Mouse (Mus musculus) forebrain, embryonic 15.5 days (tissue): ENCODE results near the gene 4930519G04Rik. TPM values are rescaled to one million over a fixed set of nuclear protein-coding genes. Genes with fewer than 3 reads are reported as not detected.

Source experiments
- ATAC-seq: fragments of 200-750 bp; cut with Nextera tagmentation; replicated peaks from 2 replicates; pipeline ENCODE4 v1.8.0; 2017; ENCODE audit warnings: mild to moderate bottlenecking, moderate TSS enrichment, moderate library complexity
- H3K27ac ChIP-seq: fragments of 300-500 bp; sonication (generic); replicated peaks from 2 replicates; pipeline ENCODE4 v1.5.1; 2015; ENCODE audit warnings: mild to moderate bottlenecking, inconsistent platforms
- H3K27me3 ChIP-seq: fragments of 300-500 bp; sonication (generic); 2 replicates; pipeline ENCODE4 v1.6.1; 2015; ENCODE audit warnings: inconsistent platforms
- H3K36me3 ChIP-seq: fragments of 300-500 bp; sonication (generic); 2 replicates; pipeline ENCODE4 v1.6.1; 2015; ENCODE audit warnings: mild to moderate bottlenecking, inconsistent platforms
- H3K4me1 ChIP-seq: fragments of 300-500 bp; sonication (generic); 2 replicates; pipeline ENCODE4 v1.6.1; 2015; ENCODE audit warnings: inconsistent platforms
- H3K4me2 ChIP-seq: fragments of 300-500 bp; sonication (generic); replicated peaks from 2 replicates; pipeline ENCODE4 v1.6.1; 2015; ENCODE audit warnings: mild to moderate bottlenecking, inconsistent platforms
- H3K4me3 ChIP-seq: fragments of 300-500 bp; sonication (generic); 2 replicates; pipeline ENCODE4 v1.5.1; 2015; ENCODE audit warnings: mild to moderate bottlenecking, inconsistent platforms
- H3K9ac ChIP-seq: fragments of 300-500 bp; sonication (generic); replicated peaks from 2 replicates; pipeline ENCODE4 v1.6.1; 2015; ENCODE audit warnings: mild to moderate bottlenecking, inconsistent platforms
- H3K9me3 ChIP-seq: fragments of 300-500 bp; sonication (generic); 2 replicates; pipeline ENCODE4 v1.6.1; 2016; ENCODE audit warnings: inconsistent platforms
- WGBS: fragments of 180-500 bp; shearing (Covaris S2); methylation state at CpG from one replicate; pipeline ENCODE4 v1.1.7; 2015; ENCODE audit warnings: mixed read lengths; 5-methylcytosine and 5-hydroxymethylcytosine counted together
- microRNA-seq: library from miRNA; unstranded; fragments of <30 nt; microRNA quantifications from one replicate; pipeline ENCODE4, GENCODE M21; 2016
- polyA plus RNA-seq: library from polyadenylated mRNA; unstranded; fragments of >200 nt; fragmentation: Nextera tagmentation; extraction: Ambion mirVana; gene quantifications from 2 replicates; pipeline ENCODE4 v1.2.1, GENCODE M21; 2015

4930519G04Rik gene
- polyA plus RNA-seq, 1 experiment from 2014 or later = not detected

DNA sequence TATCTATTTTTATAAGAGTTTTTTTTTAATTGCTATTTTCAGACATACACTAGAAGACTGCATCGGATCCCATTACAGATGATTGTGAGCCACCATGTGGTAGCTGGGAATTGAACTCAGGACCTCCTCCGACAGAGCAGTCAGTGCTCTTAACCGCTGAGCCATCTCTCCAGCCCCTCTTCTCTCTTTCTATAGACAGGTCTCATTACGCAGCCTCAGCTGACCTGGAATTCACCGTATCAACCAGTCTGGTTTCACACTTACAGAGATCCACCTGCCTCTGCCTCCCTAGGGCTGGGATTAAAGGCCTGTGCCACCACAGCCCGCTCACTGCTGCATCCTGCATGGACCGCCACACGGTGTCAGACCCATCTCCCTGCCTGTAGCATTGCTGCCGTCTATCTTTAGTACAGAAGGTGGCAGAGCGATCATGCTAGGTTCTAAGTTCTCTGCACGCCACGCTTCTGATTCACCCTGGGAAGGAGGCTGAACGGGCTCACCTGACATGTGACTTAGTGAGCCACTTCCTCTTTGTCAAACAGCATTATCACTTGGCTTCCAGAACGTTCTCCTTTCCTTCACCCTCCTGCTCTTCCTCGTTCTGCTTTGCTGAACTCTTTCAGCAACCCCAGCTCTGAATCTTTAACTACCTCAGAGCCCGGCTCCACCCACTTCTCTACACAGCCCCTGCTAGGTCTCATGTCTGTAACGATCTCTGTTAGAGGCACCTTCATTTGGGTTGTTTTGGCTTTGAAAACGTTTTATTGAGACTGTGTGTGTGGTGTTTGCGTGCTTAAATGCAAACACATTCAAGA, 68.3 kb downstream of the 4930519G04Rik start:
- Histone ChIP-seq H3K4me2 (no peak overlapping the region), H3K9ac (no peak overlapping the region), H3K4me3 (no peak overlapping the region), H3K4me1 (peaks cover 6% of the 10 kb centered on the region), H3K27me3 (no peaks in the 10 kb centered on the region), H3K27ac (no peak overlapping the region), H3K9me3 (no peaks in the 10 kb centered on the region), H3K36me3 (no peaks in the 10 kb centered on the region)
- WGBS = 74% methylated on average over 19 of the region's 19 CpGs
- no peak for ATAC-seq

GRCm38 (mm10) chr5:114922366-114922731, 68.9 kb downstream of the 4930519G04Rik start:
- no peaks in the 10 kb centered on the region for H3K27me3 ChIP-seq
- no peaks in the 10 kb centered on the region for H3K9me3 ChIP-seq
- H3K4me2 ChIP-seq = no peak overlapping the region
- no peak for ATAC-seq
- H3K27ac ChIP-seq = no peak overlapping the region
- no peaks in the 10 kb centered on the region for H3K36me3 ChIP-seq
- H3K4me1 ChIP-seq = peaks cover 6% of the 10 kb centered on the region
- H3K9ac ChIP-seq = no peak overlapping the region
- no peak overlapping the region for H3K4me3 ChIP-seq
- WGBS = 63% methylated on average over 10 of the region's 10 CpGs

GRCm38 (mm10) chr5:114922998-114923473, 69.6 kb downstream of the 4930519G04Rik start, which contains the start of gene Oasl1:
Gene Oasl1, plus strand, starts transcription at chr5:114923240.
- H3K36me3 ChIP-seq = no peaks in the 10 kb centered on the region
- no peak within 1 kb of the TSS for H3K9ac ChIP-seq
- no peak for ATAC-seq
- no peak within 1 kb of the TSS for H3K27ac ChIP-seq
- peaks cover 6% of the 10 kb centered on the region for H3K4me1 ChIP-seq
- no peaks in the 10 kb centered on the region for H3K27me3 ChIP-seq
- WGBS = 37% methylated on average over 15 of the region's 15 CpGs
- no peaks in the 10 kb centered on the region for H3K9me3 ChIP-seq
- H3K4me3 ChIP-seq = no peak within 1 kb of the TSS
- H3K4me2 ChIP-seq = peak within 1 kb of the TSS; percentile 22; the same call in 1 of the 2 replicates

GRCm38 (mm10) chr5:114926153-114926684, 72.8 kb downstream of the 4930519G04Rik start:
- Histone ChIP-seq H3K9ac (no peak overlapping the region), H3K4me2 (no peak overlapping the region), H3K4me3 (no peak overlapping the region), H3K9me3 (no peaks in the 10 kb centered on the region), H3K4me1 (peaks cover 6% of the 10 kb centered on the region), H3K27ac (no peak overlapping the region), H3K27me3 (no peaks in the 10 kb centered on the region), H3K36me3 (no peaks in the 10 kb centered on the region)
- WGBS = 77% methylated on average over 1 of the region's 1 CpGs
- ATAC-seq = no peak

- Histone ChIP-seq H3K4me3 (no peak overlapping the region), H3K9me3 (no peaks in the 10 kb centered on the region), H3K4me1 (peaks cover 6% of the 10 kb centered on the region), H3K36me3 (no peaks in the 10 kb centered on the region), H3K9ac (no peak overlapping the region), H3K27ac (no peak overlapping the region), H3K27me3 (no peaks in the 10 kb centered on the region), H3K4me2 (no peak overlapping the region)
- ATAC-seq = no peak
- WGBS = 87% methylated on average over 9 of the region's 9 CpGs
Measured at GRCm38 (mm10) chr5:114926753-114927152, 73.3 kb downstream of the 4930519G04Rik start.

GRCm38 (mm10) chr5:114931626-114932025, 78.2 kb downstream of the 4930519G04Rik start:
- no peaks in the 10 kb centered on the region for H3K36me3 ChIP-seq
- H3K27ac ChIP-seq = no peak overlapping the region
- WGBS = 63% methylated on average over 5 of the region's 5 CpGs
- H3K9me3 ChIP-seq = no peaks in the 10 kb centered on the region
- ATAC-seq = no peak
- H3K4me2 ChIP-seq = no peak overlapping the region
- no peak overlapping the region for H3K4me3 ChIP-seq
- no peaks in the 10 kb centered on the region for H3K4me1 ChIP-seq
- no peak overlapping the region for H3K9ac ChIP-seq
- no peaks in the 10 kb centered on the region for H3K27me3 ChIP-seq

GRCm38 (mm10) chr5:114933206-114933605, 79.7 kb downstream of the 4930519G04Rik start:
- Histone ChIP-seq H3K9ac (no peak overlapping the region), H3K27ac (no peak overlapping the region), H3K36me3 (no peaks in the 10 kb centered on the region), H3K4me3 (no peak overlapping the region), H3K4me2 (no peak overlapping the region), H3K9me3 (no peaks in the 10 kb centered on the region), H3K4me1 (no peaks in the 10 kb centered on the region), H3K27me3 (no peaks in the 10 kb centered on the region)
- 77% methylated on average over 8 of the region's 8 CpGs for WGBS
- no peak for ATAC-seq

Small RNA genes within 50 kb of the gene (microRNA-seq; reads per million reads assigned to microRNA genes)
- gene Mir6240 = 11.4 reads per million, percentile 27 among the genes with 10 or more reads in this experiment

Other genes starting within 250 kb of the 4930519G04Rik start
- gene Trpv4, start 195.2 kb upstream of the 4930519G04Rik start, polyA plus RNA-seq = 0.56 and 0.88 TPM in 2 replicates
- 36.9 and 39.6 TPM in 2 replicates for gene Gltp, start 162.7 kb upstream of the 4930519G04Rik start, polyA plus RNA-seq
- 14.8 and 16.7 TPM in 2 replicates for gene Tchp, start 145.9 kb upstream of the 4930519G04Rik start, polyA plus RNA-seq
- gene Ankrd13a, start 79.0 kb upstream of the 4930519G04Rik start, polyA plus RNA-seq = 31.4 and 32.8 TPM in 2 replicates
- gene Git2, start 78.1 kb upstream of the 4930519G04Rik start, polyA plus RNA-seq = 46.6 and 52.5 TPM in 2 replicates
- 215 and 218 TPM in 2 replicates for gene 1500011B03Rik, start 30.2 kb upstream of the 4930519G04Rik start, polyA plus RNA-seq
- 1.6 and 2.1 TPM in 2 replicates for gene Gm9936, start 5.0 kb downstream of the 4930519G04Rik start, polyA plus RNA-seq
- 2.4 and 2.9 TPM in 2 replicates for gene Oasl2, start 43.3 kb downstream of the 4930519G04Rik start, polyA plus RNA-seq
- gene Oasl1, start 69.6 kb downstream of the 4930519G04Rik start, polyA plus RNA-seq = 0.17 and 0.23 TPM in 2 replicates
- 98.1 and 103 TPM in 2 replicates for gene 2210016L21Rik, start 88.5 kb downstream of the 4930519G04Rik start, polyA plus RNA-seq
- not detected in 2 replicates for gene Hnf1a, start 117.4 kb downstream of the 4930519G04Rik start, polyA plus RNA-seq
- 19.2 and 31.7 TPM in 2 replicates for gene Sppl3, start 157.5 kb downstream of the 4930519G04Rik start, polyA plus RNA-seq
- gene Gm10401, start 244.6 kb downstream of the 4930519G04Rik start, polyA plus RNA-seq = 34.6 and 35.0 TPM in 2 replicates